Mouse (Mus musculus): ENCODE measurements around the gene Arih1.

DNA sequence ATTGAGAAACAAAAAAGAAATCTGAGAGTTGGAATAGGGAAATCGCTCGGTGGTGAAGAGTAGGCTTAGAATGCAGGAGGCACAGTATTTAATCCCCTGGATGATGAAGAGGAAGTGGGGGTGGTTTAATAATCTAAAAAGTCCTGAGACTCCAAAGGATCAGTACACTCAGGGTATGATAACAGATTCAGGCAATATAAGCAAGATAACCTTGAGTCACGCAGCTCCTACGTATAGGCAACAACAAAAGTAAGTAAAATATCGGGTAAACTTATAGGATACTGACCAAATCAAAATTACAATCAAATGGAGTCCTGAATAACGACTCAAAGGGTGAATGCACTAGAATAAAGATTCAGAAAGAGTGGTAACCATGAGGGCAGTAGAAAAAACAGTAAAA is 65.9 kb downstream of the Arih1 start:
- TF ChIP-seq CTCF (IDR thresholded peaks at IDR 0.05; ENCODE audit: control insufficient read depth, insufficient read depth, insufficient replicate concordance, low read depth, low read length) = no peak
- no peak for TF ChIP-seq POLR2A (IDR thresholded peaks at IDR 0.05; ENCODE audit: control insufficient read depth, low read depth, low read length)
